Mouse (Mus musculus) layer of hippocampus, postnatal 14 days (tissue): ENCODE measurements around the gene Vmn2r41. TPM values are rescaled to one million over a fixed set of nuclear protein-coding genes. Genes with fewer than 3 reads are reported as not detected.
"Not testable (repeated sequence)": the region's sequence is repeated elsewhere in the genome, so short reads cannot be mapped to it uniquely, and the experiment has no call there.

Experiments
- DNase-seq, 2 experiments: peaks; one replicate each; pipeline ENCODE4 v3.0.0; 2021 to 2022; ENCODE audit warnings: low spot score in 2 of 2, mixed read lengths in 1 of 2
- long read RNA-seq, 2 experiments: library from polyadenylated mRNA; stranded (forward); transcript quantifications; one replicate each; pipeline ENCODE4 v2.0.0; 2021
- total RNA-seq, 2 experiments: library from RNA; stranded (reverse); gene quantifications; 2 replicates each; pipeline ENCODE4 v1.2.3; 2021

Vmn2r41 gene
- not detected for total RNA-seq
- long read RNA-seq, experiment 1 = 0 reads
- long read RNA-seq, experiment 2 = 0 reads

- not testable (repeated sequence) for DNase-seq
Observed at GRCm38 (mm10) chr7:8161554-8161953, at the start of gene Vmn2r41. Gene Vmn2r41, minus strand, starts transcription at chr7:8161654.

GRCm38 (mm10) chr7:8200220-8200619 is 38.8 kb upstream of the Vmn2r41 start, which contains the start of gene Vmn2r42:
Gene Vmn2r42, minus strand, starts transcription at chr7:8200320.
- not testable (repeated sequence) for DNase-seq

- DNase-seq = peak in 1 of 2 experiments; percentile 5
Observed at GRCm38 (mm10) chr7:8092871-8093270, 68.6 kb downstream of the Vmn2r41 start.

Other genes with a start within 250 kb of the Vmn2r41 start
- not detected for gene Vmn2r42, start 38.7 kb upstream of the Vmn2r41 start, total RNA-seq
- gene Vmn2r43, start 98.9 kb upstream of the Vmn2r41 start, total RNA-seq = not detected
- not detected for gene Vmn2r44, start 221.7 kb upstream of the Vmn2r41 start, total RNA-seq